Mouse (Mus musculus): Measurements from ENCODE around the gene Man2a2. TPM values are rescaled to one million over a fixed set of nuclear protein-coding genes. Genes with fewer than 3 reads are reported as not detected.
"Not testable (repeated sequence)": the region's sequence is repeated elsewhere in the genome, so short reads cannot be mapped to it uniquely, and the experiment has no call there.

Man2a2 gene
- polyA plus RNA-seq, 1 experiment from 2014 or later: 25.7 TPM

DNA sequence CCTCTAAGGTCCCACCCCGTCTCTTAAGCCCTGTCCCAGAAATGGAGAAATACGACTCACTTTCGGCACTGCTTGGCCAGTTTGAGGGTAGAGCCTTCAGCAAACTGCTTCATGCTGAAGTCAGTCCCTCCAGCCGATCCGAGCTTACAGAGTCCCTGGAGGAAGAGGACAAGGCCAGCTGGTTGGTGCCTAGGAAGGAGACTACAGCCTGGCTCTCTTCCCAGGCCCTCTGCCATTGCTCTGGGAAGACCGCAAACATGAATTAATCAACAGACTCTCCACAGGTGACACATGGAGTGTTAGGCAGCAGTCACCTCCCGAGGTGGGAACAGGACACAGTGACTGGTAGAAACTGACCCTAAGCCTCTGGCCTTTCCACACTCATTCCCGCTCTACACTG lies 40.9 kb downstream of the Man2a2 start:
- Histone ChIP-seq H3K9me3 (peaks cover 9% of the 10 kb centered on the region; the same call in 1 of the 2 replicates), H3K4me2 (no peak overlapping the region), H3K4me1 (replicated peaks) (no peaks in the 10 kb centered on the region), H3K9ac (replicated peaks) (no peak overlapping the region), H3K36me3 (peaks cover 99% of the 10 kb centered on the region), H3K4me3 (replicated peaks) (no peak overlapping the region), H3K27me3 (no peaks in the 10 kb centered on the region), H3K27ac (no peak overlapping the region)
- 89% methylated on average over 8 of the region's 8 CpGs for WGBS
- ATAC-seq (ENCODE audit: insufficient number of reproducible peaks, insufficient read depth, low FRiP score, low TSS enrichment, low read depth): no peak

DNA sequence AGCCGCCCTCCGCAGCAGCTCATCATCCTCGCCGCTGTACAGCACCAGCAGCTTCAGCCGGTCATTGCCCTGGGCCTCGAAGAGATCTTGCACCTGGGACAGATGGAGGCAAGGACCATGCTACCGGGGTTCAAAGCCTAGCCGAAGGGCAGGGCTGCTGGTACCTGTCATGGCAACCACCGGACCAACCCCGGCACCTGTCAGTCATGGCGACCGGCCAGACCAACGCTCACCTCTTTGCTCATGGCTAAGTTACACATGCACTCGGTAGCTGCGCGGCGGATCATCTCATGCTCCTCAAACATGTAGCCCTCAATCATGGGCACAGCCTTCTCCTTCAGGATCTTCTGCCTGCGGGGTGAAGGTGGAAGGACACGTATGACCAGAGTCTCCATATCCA lies 45.1 kb downstream of the Man2a2 start:
- Histone ChIP-seq H3K9me3 (no peaks in the 10 kb centered on the region), H3K4me1 (replicated peaks) (peaks cover 13% of the 10 kb centered on the region), H3K36me3 (peaks cover 62% of the 10 kb centered on the region), H3K4me2 (no peak overlapping the region), H3K9ac (replicated peaks) (no peak overlapping the region), H3K27ac (no peak overlapping the region), H3K4me3 (replicated peaks) (no peak overlapping the region), H3K27me3 (no peaks in the 10 kb centered on the region)
- 98% methylated on average over 19 of the region's 19 CpGs for WGBS
- ATAC-seq (ENCODE audit: insufficient number of reproducible peaks, insufficient read depth, low FRiP score, low TSS enrichment, low read depth): no peak

DNA sequence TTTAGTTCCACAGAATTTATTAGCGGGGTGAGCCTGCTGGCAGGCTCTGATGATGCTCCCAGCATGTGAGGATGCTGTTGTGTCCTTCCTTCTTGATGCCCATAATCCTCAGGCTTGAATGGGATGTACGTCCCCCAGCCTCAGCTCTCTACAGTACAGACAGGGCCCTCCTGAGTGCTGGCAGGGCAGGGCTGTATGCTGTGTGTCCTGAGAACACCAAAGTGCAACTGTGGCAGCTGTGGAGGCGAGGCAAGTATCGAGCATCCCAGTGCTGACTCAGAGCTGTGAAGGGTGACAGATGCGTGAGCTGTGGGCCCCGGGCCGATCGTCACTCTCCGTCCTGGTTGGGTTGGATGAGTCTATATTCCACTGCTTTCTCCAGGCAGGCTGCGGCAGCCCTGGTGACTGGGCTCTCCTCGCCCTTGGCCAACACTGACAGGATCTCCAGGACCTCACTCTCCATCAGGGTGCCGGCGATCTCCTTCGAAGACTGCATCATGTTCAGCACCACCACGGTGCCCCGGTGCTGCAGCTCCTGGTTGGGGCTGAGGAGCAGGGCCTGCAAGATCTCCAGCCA lies 45.8 kb downstream of the Man2a2 start:
- no peak overlapping the region for H3K4me2 ChIP-seq
- H3K9ac ChIP-seq (replicated peaks): no peak overlapping the region
- H3K4me3 ChIP-seq (replicated peaks): no peak overlapping the region
- peaks cover 62% of the 10 kb centered on the region for H3K36me3 ChIP-seq
- H3K27ac ChIP-seq: peak overlapping the region; percentile 45; the same call in 1 of the 2 replicates
- no peak for ATAC-seq (ENCODE audit: insufficient number of reproducible peaks, insufficient read depth, low FRiP score, low TSS enrichment, low read depth)
- no peaks in the 10 kb centered on the region for H3K27me3 ChIP-seq
- no peaks in the 10 kb centered on the region for H3K9me3 ChIP-seq
- H3K4me1 ChIP-seq (replicated peaks): peaks cover 13% of the 10 kb centered on the region
- 93% methylated on average over 16 of the region's 16 CpGs for WGBS

DNA sequence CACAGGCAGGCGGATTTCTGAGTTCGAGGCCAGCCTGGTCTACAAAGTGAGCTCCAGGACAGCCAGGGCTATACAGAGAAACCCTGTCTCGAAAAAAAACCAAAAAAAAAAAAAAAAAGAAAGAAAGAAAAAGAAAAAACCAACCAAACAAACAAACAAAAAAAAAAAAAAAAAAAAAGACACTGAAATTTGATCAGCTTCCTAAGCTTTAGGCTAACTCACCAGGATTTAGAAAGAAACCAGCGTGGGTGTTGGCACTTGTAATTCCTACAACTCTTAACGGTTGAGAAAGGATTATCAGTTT lies 46.4 kb downstream of the Man2a2 start:
- not testable (repeated sequence) for H3K9me3 ChIP-seq; ATAC-seq (ENCODE audit: insufficient number of reproducible peaks, insufficient read depth, low FRiP score, low TSS enrichment, low read depth); H3K4me2 ChIP-seq; H3K4me3 ChIP-seq (replicated peaks); H3K27me3 ChIP-seq; H3K9ac ChIP-seq (replicated peaks)
- 50% methylated on average over 5 of the region's 5 CpGs for WGBS
- peaks cover 13% of the 10 kb centered on the region for H3K4me1 ChIP-seq (replicated peaks)
- peak overlapping the region; percentile 45; the same call in 1 of the 2 replicates for H3K27ac ChIP-seq
- H3K36me3 ChIP-seq: peaks cover 62% of the 10 kb centered on the region

DNA sequence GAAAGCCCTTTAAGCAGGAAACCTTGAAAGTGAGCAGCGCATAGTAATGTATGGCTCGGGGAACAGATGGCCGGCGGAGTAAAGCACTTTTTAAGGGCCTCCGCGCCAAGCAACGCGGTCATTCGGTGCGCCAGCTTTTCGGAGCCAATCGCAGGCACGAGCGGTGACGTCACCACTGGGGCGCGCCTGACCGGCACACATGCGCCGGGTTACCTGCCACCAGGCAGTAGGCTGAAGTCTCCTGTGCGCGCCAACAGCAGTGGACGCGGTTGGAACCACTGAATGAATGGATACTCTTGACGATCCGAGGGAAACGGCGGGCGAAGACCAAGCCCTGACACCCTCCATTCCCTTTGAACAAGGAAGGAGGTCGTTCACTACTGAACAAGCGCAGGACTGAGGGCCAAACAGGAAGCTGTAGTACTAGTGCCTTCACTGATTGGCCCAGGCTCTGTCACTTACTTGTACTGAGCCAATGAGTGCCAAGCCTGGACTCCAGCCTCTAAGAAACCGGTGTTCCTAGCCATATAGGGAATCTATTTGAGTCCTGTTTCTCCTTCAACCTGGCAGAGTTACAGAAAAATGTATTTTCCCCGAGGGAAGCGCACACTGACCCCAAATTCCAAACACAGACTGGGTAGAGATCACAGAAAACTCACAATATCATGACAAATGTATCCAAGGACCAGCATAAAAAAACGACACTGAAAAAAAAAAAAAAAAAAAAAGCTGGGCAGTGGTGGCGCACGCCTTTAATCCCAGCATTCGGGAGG lies 46.9 kb downstream of the Man2a2 start, which contains the start of gene Rccd1:
Gene Rccd1, minus strand, starts transcription at position 412 of the 773 bp plus-strand sequence.
- peak within 1 kb of the TSS; percentile 58 for H3K9ac ChIP-seq (replicated peaks)
- no peaks in the 10 kb centered on the region for H3K9me3 ChIP-seq
- H3K27ac ChIP-seq: peak within 1 kb of the TSS; percentile 82
- H3K4me2 ChIP-seq: peak within 1 kb of the TSS; percentile 72
- H3K27me3 ChIP-seq: no peaks in the 10 kb centered on the region
- peak within 1 kb of the TSS; percentile 61 for H3K4me3 ChIP-seq (replicated peaks)
- peaks cover 61% of the 10 kb centered on the region for H3K36me3 ChIP-seq
- 3% methylated on average over 38 of the region's 38 CpGs for WGBS
- ATAC-seq (ENCODE audit: insufficient number of reproducible peaks, insufficient read depth, low FRiP score, low TSS enrichment, low read depth): peak; percentile 98
- peaks cover 13% of the 10 kb centered on the region for H3K4me1 ChIP-seq (replicated peaks)

DNA sequence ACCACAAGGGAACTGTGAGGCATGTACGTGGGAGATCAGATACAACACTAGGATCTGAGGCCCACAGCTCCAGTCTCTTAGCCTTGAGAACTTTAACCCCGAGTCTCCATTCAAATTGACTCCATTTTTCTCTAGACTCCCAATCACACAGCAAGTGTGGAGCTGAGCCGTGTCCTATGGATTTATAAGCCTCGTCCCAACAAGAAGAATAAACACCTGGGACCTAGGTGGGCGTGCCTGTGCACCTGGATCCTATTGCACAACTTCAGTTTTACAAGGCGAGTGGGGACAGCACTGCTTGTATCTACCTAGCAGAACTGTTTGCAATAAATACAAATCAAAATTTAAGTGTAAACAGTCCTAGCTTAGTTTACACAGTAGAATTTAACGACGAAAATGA lies 47.8 kb downstream of the Man2a2 start:
- Histone ChIP-seq H3K36me3 (peaks cover 61% of the 10 kb centered on the region), H3K4me1 (replicated peaks) (peaks cover 13% of the 10 kb centered on the region), H3K27me3 (no peaks in the 10 kb centered on the region), H3K9ac (replicated peaks) (peak overlapping the region; percentile 58), H3K4me3 (replicated peaks) (peak overlapping the region; percentile 61), H3K4me2 (peak overlapping the region; percentile 72), H3K27ac (peak overlapping the region; percentile 82; the same call in 1 of the 2 replicates), H3K9me3 (no peaks in the 10 kb centered on the region)
- ATAC-seq (ENCODE audit: insufficient number of reproducible peaks, insufficient read depth, low FRiP score, low TSS enrichment, low read depth): no peak
- 18% methylated on average over 8 of the region's 8 CpGs for WGBS

DNA sequence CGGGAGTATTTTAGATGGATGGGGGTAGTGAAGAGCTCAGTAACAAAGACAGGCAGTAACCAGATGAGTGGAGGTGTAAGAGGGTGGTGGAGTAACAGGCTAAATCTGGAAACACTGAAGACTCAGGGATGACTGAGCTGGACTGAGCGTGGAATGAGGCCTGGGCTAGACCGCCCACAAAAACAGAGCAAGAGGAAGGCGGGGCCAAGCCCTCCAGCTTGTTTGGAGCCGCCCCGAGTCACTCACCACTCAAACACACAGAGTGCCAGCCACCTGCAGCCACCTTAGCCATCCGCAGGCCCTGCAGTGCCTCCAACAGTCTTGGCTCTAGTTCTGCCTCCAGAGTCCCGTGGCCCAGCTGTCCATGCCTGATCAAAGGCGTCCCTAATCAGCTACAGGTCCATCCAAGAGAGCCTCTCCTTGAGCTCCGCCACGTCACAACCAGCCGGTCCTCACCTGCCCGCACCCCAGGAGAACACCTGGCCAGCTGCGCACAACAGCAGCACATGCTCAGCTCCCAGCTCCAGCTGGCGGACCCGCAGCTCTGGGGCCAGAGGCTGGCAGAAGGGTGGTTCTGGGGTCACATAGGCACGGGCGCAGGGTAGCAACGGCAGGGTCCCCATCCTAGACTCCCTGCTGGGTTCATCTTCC lies 51.2 kb downstream of the Man2a2 start:
- peaks cover 56% of the 10 kb centered on the region for H3K36me3 ChIP-seq
- peaks cover 10% of the 10 kb centered on the region for H3K4me1 ChIP-seq (replicated peaks)
- no peak overlapping the region for H3K4me2 ChIP-seq
- no peaks in the 10 kb centered on the region for H3K9me3 ChIP-seq
- H3K4me3 ChIP-seq (replicated peaks): no peak overlapping the region
- 80% methylated on average over 19 of the region's 19 CpGs for WGBS
- no peak overlapping the region for H3K9ac ChIP-seq (replicated peaks)
- no peak for ATAC-seq (ENCODE audit: insufficient number of reproducible peaks, insufficient read depth, low FRiP score, low TSS enrichment, low read depth)
- no peaks in the 10 kb centered on the region for H3K27me3 ChIP-seq
- H3K27ac ChIP-seq: no peak overlapping the region

DNA sequence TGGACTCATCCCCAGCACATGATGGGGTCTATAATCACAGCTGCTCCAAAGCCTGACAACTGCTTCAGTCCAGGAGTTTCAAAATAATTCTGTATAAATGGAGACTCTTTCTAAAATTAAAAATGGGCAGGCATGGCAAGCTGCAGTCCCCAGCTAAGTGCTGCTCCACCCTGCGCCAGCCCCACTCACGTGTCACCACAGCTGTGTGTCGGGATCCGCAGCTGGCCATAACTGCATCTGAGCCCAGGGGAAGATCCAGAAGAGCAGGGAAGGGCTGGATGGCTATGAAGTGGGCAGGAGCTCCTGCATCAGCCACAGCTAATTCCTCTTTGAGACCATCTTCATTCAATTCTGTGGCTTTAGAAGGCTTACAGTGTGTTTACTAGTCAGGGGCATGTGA lies 52.5 kb downstream of the Man2a2 start:
- no peaks in the 10 kb centered on the region for H3K27me3 ChIP-seq
- no peak overlapping the region for H3K9ac ChIP-seq (replicated peaks)
- 0 out of 2 replicates have a peak overlapping the region, but pooled peaks have one; percentile 20 for H3K27ac ChIP-seq
- no peak overlapping the region for H3K4me3 ChIP-seq (replicated peaks)
- no peaks in the 10 kb centered on the region for H3K9me3 ChIP-seq
- no peak overlapping the region for H3K4me2 ChIP-seq
- 94% methylated on average over 4 of the region's 4 CpGs for WGBS
- no peak for ATAC-seq (ENCODE audit: insufficient number of reproducible peaks, insufficient read depth, low FRiP score, low TSS enrichment, low read depth)
- peaks cover 9% of the 10 kb centered on the region for H3K4me1 ChIP-seq (replicated peaks)
- H3K36me3 ChIP-seq: peaks cover 69% of the 10 kb centered on the region

DNA sequence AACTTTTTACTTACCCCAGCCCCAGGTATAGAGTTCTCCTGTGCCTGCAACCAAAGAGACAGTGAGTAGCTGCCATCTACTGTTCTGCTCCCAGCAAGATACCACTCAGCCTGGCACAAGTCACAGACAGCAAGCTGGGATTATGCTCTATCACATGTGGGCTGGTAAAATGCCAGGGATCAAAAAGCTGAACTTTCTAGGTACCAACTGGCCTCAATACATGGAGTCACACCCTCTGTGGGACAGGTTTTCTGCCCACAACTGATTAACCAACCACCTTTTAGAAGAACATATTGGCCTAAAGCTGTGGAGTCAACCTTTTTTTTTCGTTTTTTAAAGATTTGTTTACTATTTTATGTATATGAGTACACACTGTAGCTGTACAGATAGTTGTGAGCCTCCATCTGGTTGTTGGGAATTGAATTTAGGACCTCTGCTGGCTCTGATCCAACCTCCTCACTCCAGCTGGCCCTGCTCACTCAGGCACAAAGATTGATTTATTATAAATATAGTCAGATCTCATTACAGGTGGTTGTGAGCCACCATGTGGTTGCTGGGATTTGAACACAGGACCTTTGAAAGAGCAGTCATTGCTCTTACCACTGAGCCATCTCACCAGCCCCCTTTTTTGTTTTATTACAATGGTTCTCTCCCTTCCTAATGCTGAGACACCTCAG lies 53.6 kb downstream of the Man2a2 start:
- no peak overlapping the region for H3K27ac ChIP-seq
- H3K9ac ChIP-seq (replicated peaks): no peak overlapping the region
- WGBS: 76% methylated on average over 1 of the region's 1 CpGs
- H3K4me1 ChIP-seq (replicated peaks): no peaks in the 10 kb centered on the region
- H3K4me2 ChIP-seq: no peak overlapping the region
- H3K4me3 ChIP-seq (replicated peaks): no peak overlapping the region
- H3K27me3 ChIP-seq: no peaks in the 10 kb centered on the region
- H3K36me3 ChIP-seq: peaks cover 79% of the 10 kb centered on the region
- ATAC-seq (ENCODE audit: insufficient number of reproducible peaks, insufficient read depth, low FRiP score, low TSS enrichment, low read depth): no peak
- H3K9me3 ChIP-seq: no peaks in the 10 kb centered on the region

DNA sequence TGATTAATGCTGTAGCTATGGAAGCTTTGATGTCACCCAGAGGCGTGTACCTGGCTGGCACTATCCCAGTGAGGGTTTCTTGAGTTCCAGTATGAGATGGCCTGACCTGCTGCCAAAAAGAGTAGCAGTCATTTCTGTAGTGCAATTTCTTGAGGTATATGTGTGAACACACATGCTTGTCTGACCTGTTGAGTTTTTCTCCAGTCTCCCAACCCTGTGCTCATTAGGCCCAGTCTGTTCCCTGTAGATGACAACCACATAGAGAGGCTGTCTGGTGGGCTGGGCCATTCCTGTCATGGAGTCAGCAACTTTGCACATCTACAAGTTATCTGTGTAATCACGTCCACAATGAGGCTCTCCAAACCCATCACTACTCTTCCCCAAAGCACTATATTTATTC lies 55.4 kb downstream of the Man2a2 start:
- no peak for ATAC-seq (ENCODE audit: insufficient number of reproducible peaks, insufficient read depth, low FRiP score, low TSS enrichment, low read depth)
- 80% methylated on average over 2 of the region's 2 CpGs for WGBS
- H3K4me3 ChIP-seq (replicated peaks): no peak overlapping the region
- H3K27ac ChIP-seq: no peak overlapping the region
- no peaks in the 10 kb centered on the region for H3K27me3 ChIP-seq
- no peaks in the 10 kb centered on the region for H3K4me1 ChIP-seq (replicated peaks)
- no peaks in the 10 kb centered on the region for H3K9me3 ChIP-seq
- H3K9ac ChIP-seq (replicated peaks): no peak overlapping the region
- H3K36me3 ChIP-seq: peaks cover 93% of the 10 kb centered on the region
- H3K4me2 ChIP-seq: no peak overlapping the region

DNA sequence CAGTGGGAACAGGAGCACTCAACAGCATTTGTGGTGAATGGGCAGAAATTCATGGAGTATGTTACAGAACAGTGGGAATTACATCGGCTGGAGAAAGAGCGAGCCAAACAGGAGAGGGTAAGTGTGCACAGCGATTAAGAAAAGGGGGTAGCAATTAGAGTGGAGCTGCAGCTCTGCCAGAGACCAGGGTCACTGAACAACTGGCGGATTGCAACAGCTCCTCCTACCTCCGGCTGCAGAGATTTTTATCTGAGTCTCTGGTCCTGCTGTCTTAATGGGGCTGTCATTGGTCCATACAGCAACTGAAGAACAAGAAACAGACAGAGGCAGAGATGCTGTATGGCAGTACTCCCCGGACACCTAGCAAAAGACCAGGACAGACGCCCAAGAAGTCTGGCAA lies 60.4 kb downstream of the Man2a2 start:
- Histone ChIP-seq H3K9ac (replicated peaks) (no peak overlapping the region), H3K4me3 (replicated peaks) (no peak overlapping the region), H3K4me1 (replicated peaks) (no peaks in the 10 kb centered on the region), H3K27ac (no peak overlapping the region), H3K9me3 (no peaks in the 10 kb centered on the region), H3K36me3 (peaks cover 97% of the 10 kb centered on the region), H3K27me3 (no peaks in the 10 kb centered on the region), H3K4me2 (no peak overlapping the region)
- WGBS: 83% methylated on average over 7 of the region's 7 CpGs
- no peak for ATAC-seq (ENCODE audit: insufficient number of reproducible peaks, insufficient read depth, low FRiP score, low TSS enrichment, low read depth)

All from limb, embryonic 12.5 days (tissue).